Mouse (Mus musculus) brain, adult 2 months (tissue): ENCODE data around the gene Prkg1.

Experiments
- DNase-seq: peaks from one replicate; pipeline ENCODE4 v3.0.0; 2011; ENCODE audit warnings: low read depth, low spot score

The Prkg1 gene

DNA sequence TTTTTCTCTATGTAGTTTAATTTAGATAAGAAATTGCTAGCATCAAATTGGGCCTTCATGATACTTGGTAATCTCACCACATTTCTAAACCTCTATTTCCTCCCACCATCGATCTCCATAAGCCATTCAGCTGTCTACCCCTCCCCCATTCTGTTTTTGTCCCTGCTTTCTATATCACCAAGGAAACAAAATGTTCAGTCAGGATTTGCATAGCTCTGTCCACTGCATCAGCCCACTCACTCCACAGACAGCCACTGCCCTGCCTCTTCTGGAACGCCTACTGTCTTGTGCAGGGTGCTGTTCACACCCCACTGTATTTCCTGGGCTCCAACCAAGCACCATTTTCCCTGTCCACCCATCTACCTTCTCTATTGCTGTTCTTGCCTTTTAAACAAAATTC, 874.5 kb downstream of the Prkg1 start:
- DNase-seq: peak; percentile 57

DNA sequence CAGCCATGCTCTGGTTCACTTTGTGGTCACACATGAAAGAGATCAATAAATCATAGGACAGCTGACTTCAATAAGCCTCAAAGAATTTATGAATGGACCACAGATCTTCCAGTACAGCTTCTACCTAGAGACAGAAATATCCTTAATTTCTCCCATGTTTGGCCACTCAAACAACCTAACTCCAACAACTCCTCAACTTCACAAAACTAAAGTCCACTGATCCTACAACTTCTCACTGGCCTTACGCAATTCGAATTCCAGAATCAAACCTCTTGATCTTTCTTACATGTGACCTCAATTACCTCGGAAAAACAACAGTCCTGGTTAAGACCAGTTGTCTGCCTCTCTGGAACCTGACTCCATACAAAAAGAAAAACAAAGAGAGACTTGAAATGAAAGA, 875.0 kb downstream of the Prkg1 start:
- DNase-seq: no peak

DNA sequence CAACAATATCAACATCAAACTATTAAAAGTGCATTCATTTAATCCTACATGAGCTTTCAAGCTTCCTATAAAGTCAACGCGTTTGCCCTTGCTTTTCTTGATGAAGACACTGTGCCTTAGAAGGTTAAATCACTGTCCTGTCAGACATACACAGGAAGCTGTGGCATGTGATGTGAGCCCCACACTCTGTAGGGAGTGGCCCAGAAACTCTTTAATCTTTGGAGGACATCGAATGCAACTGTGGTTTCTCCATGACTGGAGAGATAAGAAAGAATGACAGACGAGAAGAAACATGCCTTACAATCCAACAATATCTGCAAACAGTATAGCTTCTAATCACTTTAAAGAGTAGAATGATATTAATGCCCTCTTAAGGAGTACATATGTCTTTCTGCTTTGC, 903.4 kb downstream of the Prkg1 start:
- DNase-seq: no peak

DNA sequence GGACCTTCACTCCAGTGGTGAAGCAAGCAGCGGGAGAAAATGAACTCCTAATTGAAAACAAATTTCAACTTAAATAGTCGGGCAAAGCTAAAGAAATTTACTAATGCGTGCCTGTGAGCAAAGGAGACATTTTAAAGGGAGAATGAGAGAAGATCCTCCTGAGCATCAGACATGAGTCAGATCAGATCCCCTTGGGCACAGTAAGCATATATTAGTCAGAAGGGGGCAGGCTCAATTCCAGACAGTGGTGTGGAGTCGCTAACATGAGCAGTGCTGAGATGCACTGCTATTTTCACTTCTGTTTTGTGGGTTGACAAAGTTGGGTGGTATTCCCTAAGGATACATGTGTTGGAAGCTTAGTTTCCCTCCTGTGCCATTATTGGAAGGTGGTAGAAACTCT, 913.8 kb downstream of the Prkg1 start:
- DNase-seq: peak; percentile 42

DNA sequence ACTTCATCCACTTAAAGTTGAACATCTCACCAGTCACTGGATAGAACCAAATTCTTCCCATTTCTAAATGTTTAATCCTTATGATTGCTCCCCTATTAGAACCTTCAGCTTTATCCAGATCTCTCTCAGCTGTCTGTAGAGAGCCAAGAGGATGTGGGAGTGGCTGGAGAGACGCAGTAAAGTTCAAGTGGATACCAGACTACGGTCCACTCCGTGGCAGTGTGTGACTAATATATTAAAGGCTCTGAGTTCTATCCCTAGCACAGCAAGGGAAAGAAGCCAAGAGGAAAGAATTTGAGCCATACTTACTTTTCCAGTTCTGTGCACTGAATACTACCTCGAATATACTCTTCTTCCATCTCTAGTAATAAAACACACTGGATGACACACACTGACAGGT, 919.9 kb downstream of the Prkg1 start:
- no peak for DNase-seq

DNA sequence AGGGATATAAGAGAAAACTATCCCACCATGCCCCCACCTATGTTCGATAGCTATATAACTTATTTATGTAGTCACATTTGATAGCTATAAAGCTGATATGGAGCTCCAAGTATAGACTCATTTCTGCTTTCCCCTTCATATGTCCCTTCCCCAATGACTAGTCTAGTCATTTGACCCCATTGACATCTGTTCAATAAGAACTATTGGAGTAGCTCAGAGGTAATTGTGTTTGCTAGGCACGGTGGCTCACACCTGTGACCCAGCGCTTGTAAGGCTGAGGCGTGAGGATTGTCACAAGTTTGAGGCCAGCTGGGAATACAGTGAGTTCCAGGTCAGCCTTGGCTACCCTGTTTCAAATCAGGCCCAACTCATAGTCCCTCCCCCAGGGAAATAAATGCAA, 921.2 kb downstream of the Prkg1 start:
- DNase-seq: no peak

DNA sequence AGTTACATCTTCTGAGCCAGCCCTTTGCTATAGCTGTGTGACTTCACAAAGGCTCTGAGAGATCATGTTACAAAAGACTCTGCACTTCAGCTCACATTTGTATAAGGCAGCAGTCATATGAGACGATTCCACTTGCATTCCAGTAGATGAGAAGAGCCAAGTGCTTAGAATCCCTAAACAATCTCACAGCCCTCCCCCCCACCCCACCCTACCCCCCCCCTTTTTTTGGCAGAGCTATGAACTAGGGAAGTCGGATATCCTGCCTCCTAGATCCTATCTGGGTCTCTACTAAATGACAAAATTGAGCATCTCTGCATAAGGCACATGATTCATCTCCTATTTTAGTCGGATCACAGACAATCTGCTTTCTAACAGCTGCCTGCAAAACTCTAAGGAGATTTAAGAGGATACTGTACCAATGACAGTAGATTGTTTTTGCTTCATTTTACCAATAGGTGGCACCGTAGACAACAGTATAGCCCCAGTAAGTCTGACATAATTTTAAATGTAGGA, 921.7 kb downstream of the Prkg1 start:
- DNase-seq: peak; percentile 86

DNA sequence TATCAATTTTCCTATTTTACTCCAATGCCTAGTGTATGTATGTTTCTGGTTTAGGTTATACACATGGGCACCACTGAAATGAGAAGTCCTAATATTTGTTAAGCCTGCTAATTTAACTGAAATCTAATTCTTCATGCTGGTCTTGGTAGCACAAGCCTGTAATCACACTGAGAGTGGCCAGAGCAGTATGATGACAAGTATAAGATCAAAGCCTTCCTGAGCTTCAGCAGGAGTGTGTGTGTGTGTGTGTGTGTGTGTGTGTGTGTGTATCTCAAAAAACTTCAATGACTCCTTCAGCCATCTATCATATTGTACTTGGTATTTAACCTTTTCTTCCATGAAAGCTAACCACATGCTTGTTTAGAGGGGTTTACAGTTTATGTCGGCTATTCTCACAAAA, 922.2 kb downstream of the Prkg1 start:
- no peak for DNase-seq

DNA sequence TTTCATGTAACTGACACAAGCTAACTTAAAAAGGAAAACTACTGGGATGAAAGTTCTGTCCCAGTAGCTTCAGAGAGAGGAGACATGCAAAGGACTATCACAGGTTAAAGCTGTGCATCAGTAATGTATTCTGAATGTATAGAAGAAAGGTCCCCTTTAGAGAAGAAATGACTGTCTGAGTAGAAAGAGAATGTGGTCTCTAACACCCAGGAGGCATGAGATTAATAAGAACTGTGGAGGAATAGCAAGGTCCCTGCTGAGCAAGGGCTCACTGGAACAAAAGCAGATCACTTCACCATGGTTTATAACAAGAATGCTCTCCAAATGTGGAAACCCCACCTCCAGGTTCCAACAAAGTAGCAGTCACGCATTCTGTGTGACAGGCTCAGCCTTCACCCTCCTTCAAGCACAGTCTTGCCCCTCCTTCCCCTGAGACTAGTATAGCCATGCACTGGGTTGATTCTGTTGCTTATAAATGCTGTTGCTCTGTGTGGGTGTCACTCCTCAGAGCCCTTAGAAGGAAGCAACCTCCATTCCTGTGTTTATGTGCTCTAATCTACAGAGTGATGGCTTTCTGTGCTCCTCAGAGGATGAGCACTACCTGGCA, 931.7 kb downstream of the Prkg1 start:
- peak; percentile 46 for DNase-seq

DNA sequence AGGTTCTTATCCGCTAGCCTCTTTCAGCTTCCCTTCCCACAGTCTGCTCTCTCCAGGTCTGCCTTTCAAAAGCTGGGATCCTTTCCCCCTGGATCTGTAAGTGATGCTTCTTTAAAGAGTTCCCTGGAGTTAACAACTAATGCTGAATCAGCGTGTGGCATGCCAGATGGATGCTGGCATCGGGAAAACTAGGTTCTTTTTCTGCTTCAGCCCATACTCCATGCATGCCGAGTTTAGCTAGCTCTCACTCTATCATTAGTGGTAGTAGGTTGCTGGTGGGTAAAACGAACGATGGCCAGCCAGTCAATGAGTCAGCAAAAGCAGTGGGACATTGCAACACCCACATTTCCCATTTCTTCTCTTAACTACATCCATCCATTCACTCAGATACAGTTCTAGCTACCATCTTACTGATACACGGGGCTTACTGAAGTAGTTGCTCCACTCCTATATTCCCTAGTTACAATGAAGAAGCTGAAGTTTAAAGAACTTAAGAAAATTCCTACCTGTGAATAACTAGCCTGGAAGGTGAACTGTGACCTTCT, 935.5 kb downstream of the Prkg1 start:
- peak; percentile 51 for DNase-seq

DNA sequence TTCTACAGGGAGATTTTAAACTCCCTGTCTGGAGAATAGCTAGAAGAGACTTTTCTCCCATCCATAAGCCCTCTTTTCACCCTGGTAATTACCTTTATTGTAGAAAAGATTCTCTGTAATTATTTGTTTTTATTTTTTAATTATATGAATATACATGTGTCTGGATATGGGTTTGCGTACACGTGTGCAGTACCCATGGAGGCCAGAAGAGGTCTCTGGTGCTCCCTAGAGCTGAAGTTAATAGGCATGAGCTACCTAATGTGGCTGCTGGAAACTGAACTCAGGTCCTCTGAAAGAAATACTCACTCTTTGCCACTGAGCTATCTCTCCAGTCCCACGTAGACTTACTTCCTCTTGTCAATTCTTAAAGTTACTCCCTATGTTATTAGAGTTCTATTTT, 937.0 kb downstream of the Prkg1 start:
- no peak for DNase-seq

DNA sequence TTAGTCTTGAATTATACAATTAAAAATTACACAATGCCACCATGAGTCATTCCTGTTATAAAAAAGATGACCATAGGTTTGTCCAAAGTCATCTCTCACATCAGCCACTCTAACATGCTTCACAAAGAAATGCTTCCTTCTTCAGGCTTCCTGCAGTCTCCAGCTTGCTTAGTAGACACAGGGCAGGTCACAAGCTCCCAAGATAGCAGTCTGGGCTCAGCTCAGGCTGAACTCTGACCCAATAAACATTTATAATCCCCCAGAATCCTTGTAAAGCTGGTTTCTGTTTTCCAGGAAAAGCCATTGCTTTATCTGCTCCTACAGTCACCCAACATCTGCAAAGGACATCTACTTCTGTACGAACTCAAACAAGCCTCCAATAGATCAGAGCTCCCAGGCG, 938.7 kb downstream of the Prkg1 start:
- DNase-seq: no peak

DNA sequence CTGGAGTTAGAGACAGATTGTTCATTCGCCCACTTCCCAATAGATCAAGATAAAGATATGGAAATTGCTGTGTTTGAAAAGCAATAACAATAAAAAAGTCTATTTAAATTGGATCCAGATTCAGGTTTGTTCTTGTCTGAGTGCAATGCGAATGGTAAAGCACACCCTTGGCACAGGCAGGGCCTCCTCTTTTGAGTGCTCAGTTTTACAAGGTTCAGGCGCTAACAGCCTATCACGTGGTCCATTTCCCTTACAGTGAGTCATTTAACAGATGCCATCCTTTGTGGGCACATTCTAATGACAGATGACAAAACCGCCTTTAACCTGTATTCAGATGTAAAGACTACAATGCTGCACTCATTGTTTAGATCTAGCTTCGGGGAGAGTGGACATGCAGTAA, 949.2 kb downstream of the Prkg1 start:
- peak; percentile 15 for DNase-seq

DNA sequence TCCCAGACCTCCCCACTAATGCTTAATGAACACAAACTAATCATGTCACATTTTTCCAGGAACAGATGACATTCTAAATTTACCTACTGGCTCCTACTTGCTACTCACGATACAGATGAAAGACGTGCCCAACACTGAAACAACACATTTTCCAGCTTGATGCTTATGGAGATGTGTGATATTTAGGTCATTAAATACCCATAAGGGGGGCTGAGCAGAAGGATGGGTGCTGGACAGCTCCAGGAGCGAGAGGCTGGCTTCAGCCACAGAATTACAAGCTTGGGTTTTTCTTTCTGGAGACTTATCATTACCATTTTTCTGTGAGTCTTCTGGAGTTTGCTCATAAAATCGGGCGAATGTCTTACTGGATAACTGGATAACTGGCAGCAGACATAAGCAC, 958.6 kb downstream of the Prkg1 start:
- no peak for DNase-seq

DNA sequence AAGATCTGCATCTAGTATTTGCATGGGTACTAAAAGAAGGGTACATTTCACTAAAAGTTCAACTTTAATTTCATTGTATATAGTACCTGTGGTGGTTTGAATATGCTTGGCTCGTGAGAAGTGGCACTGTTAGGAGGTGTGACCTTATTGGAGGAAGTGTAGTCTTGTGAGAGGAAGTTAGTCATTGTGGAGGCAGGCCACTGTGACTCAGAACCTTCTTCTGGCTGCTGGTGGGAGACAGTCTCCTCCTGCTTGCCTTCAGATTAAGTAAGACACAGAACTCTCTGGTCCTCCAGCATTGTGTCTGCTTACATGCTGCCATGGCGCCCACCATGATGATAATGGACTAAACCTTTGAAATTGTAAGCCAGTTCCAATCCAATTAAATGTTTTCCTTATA, 984.0 kb downstream of the Prkg1 start:
- peak; percentile 28 for DNase-seq

DNA sequence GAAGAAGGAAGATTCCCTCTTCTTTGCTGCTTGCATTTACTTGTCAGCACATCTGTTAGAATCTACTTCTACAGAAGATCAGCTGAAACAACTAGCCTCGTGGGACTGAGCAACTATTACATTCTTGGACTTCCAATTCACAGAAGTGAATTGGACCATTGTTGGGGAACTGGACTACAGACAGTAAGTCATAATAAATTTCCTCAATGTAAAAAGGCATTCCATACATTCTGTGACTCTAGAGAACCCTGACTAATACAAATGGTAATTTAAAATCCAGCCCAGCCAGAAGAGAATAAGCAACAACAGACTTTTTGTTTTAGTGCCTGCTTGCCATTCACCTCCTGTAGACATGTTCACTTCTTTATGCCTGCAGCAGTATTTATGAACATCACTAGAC, 996.5 kb downstream of the Prkg1 start:
- DNase-seq: no peak

DNA sequence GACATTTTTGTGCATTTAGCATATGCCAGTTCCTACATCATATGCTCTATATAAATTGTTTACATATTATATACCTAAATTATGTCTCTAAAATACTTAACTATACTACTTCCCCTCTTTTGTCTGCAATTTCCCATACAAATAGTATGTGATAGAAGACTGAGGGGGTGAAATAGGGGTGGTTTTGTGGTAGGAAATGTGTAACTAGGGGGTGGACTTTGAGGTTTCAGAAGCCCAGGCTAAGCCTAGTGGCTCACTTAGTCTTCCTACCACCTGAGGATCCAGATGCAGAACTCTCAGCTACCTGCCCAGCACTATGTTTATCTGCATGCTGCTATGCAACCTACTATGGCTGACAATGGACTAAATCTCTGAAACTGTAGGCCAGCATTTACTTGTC, 1020.4 kb downstream of the Prkg1 start:
- DNase-seq: no peak

DNA sequence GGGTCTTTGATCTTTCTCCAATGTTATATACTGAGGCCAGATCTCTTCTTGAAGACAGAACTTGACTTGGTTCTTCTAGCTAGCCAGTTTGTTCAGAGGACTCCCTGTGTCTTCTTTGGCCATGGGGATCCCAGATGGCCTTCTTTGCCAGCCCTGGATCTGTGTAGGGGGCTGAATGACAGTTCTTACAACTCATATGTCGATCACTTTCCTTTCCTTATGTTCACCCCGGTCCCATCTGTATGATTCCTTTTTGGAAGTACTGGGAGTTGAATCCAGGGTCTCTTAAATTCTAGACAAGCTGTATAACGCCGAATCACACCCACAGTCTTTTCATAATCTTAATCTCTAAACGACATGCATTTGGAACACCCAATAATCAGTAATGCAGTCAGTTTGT, 1065.7 kb downstream of the Prkg1 start:
- peak; percentile 12 for DNase-seq

DNA sequence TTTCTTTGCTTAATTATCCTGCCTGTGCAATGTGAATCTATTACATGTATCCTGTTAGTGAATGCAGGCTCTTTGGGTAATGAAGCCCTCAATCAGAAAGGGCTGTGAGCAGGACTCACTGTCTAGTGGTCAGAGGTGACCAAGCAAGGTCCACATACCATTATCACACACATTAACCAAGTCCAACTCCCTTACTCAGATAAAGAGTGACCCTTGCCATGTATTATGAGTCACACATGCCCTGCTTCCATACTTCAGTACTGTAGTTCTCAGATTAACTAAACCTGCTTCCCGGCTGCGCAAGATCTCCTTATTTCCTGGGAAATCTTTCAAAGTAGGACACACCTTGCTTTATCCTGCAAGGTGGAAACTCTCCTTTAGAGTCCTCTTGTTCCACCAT, 1073.6 kb downstream of the Prkg1 start:
- no peak for DNase-seq

DNA sequence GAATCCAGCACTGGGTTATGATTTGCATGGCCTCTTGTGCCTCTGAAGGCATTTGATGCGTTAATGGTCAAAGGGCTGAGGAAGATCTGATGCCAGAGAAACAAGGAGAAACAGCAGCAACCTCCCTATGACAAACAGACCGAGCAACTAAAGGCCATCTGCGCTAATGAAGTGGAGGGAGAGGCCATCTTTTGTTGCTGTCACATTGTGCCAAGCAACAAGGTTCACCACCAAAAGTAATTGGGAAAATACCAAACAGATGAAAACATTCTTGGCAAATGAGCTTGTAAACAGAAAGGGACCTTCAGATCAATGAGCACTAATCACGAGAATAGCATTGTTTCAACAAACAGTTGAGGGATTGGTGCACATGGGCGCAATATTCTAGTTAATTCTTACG, 1074.1 kb downstream of the Prkg1 start:
- no peak for DNase-seq

DNA sequence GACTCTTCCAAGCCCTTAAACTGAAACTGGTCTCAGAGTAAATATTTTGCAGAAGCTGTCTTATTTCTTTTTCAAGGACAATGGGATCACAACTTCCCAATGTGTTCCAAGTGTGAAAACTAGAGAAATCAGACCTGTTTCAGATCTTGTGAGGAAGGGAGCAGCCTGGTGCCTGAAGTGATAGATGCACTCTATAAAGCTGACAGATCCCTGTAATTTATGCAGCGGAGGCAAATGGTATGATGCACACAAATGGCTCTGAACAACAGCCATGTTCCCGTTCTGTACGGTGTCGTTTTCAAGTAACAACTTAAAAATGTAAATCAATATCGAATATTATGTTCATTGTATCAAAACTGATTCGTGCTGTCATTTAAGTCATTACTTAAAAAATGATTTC, 1076.9 kb downstream of the Prkg1 start:
- peak; percentile 4 for DNase-seq

DNA sequence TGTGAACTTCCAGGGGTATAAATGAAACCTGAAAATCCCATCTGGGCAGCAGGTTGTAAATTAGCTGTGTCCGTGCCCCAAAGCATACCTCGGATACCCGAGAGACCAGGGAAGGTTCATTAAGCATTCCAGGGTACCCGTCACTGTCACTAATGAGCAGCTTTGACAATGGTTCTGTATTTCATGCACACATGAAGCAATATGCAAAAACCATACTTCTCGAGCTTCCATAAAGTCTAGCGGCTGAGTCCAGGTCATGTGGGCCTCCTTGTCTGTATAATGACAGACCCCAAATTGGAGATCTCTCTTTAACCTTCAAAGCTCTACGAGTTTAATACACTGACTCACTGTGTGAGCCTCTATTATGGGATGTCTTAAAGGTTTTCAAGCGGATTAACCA, 1088.5 kb downstream of the Prkg1 start:
- no peak for DNase-seq

DNA sequence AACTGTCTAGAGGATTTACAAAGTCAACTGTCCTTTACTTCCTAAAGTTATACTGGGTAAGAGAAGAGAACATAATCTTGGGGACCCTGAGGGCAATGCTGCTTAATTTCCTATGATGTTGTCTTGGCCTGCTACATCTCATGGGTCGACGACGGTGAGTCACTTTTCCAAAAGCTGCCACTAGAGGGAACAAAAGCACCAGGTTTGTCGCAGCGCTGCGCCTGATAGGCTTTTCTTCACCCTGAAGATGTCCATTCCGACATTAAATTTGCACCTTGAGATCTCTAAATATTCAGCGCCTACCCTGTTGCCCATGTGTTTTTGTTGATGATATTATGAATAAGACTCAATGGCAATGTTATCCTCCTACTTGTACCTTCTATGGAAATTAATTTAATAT, 1100.6 kb downstream of the Prkg1 start:
- DNase-seq: peak; percentile 75

DNA sequence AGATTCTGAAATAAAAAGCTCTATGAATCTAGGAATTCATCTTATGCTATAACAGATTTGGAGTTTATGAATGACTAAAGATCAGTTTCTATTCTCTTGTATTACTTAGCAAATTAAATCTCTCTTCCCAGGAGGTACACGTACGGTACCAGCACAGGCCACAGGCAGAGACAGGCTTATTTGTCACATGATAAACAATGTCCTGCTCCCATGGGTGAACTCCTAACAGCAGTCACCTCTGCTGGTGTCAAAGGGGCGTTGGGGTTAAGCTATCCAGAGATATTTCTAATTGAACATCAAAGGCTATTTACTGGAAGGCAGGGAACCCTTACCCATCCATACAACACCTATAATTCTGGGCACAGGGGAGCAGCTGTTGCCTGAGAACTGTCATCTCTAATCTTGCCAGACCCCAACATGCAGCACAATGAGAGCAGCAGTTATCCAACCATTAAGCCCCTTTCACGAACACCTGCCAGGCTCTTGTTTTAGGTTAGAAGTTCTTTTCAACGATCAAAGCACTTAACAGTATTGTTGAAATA, 1122.1 kb downstream of the Prkg1 start:
- DNase-seq: no peak
